Comparison of ENCODE assay signal across 20 mouse cellular contexts in genomic region chr11:17106936-17107335, GRCm38 (mm10). TPM values are rescaled to one million over a fixed set of nuclear protein-coding genes. Genes with fewer than 3 reads are reported as not detected.
DNase-seq lines count a peak whose midpoint lies in the region; TF ChIP-seq lines count a peak whose summit lies in the region.
"Had no signal": no experiment of that assay in that cellular context is flagged by ENCODE, and none has a peak within 500 bp of the region (broad histone marks: within the 10 kb centered on the region; RNA-seq: fewer than 3 reads in every experiment).

No protein-coding gene starts in this region.

- no peak overlapping the region for H3K4me3 ChIP-seq in limb, embryonic 10.5 days
- no peak overlapping the region for H3K4me3 ChIP-seq in lung, adult 2 months (replicated peaks; ENCODE audit: extremely low read depth, low read depth, low read length)
- H3K4me3 ChIP-seq: forebrain, embryonic 12.5 days; gastrocnemius, adult 2 months; hindbrain, embryonic 12.5 days; limb, embryonic 13.5 days; liver, embryonic 13.5 days; midbrain, embryonic 10.5 days had no signal

- WGBS in limb, embryonic 10.5 days: 91% methylated on average over 5 of the region's 5 CpGs
- WGBS in lung, adult 2 months: 79% methylated on average over 5 of the region's 5 CpGs

- intact Hi-C loops in left cerebral cortex, postnatal 36 days (cut with DNase I): no loop called here

- TF ChIP-seq POLR2A in lung, adult 2 months (IDR thresholded peaks at IDR 0.05; ENCODE audit: borderline replicate concordance, extremely low read depth, low read depth, low read length): no peak

- no peaks in the 10 kb centered on the region for H3K36me3 ChIP-seq in limb, embryonic 10.5 days
- H3K36me3 ChIP-seq: forebrain, embryonic 12.5 days; hindbrain, embryonic 12.5 days; limb, embryonic 13.5 days; liver, embryonic 13.5 days; midbrain, embryonic 10.5 days had no signal

- peak; percentile 87 for DNase-seq in brain, adult 2 months (ENCODE audit: low read depth, low spot score)
- DNase-seq in layer of hippocampus, adult 18-20 months (ENCODE audit: low spot score in 2 of 2): peak; percentile 77 to 91
- DNase-seq in layer of hippocampus, postnatal 36 days: peak; percentile 58 to 70
- peak; percentile 61 to 64 for DNase-seq in left cerebral cortex, postnatal 36 days (ENCODE audit: low spot score in 2 of 2)
- no peak for DNase-seq in heart, adult 11 months
- no peak for DNase-seq in limb, embryonic 10.5 days (ENCODE audit: low spot score)
- DNase-seq in ovary, postnatal 10 days (ENCODE audit: low spot score): no peak
- DNase-seq in lung, adult 2 months: no peak
- DNase-seq: adrenal gland, postnatal 36 days; B cell, adult 2 months; cerebellum, adult 18-20 months; gastrocnemius, adult 2 months; heart, postnatal 10 days; liver, embryonic 13.5 days; thymus, postnatal 14 days had no signal

- H3K27me3 ChIP-seq in limb, embryonic 10.5 days (ENCODE audit: low read depth, poor library complexity, severe bottlenecking): no peaks in the 10 kb centered on the region
- H3K27me3 ChIP-seq: forebrain, embryonic 12.5 days; hindbrain, embryonic 12.5 days; limb, embryonic 13.5 days; liver, embryonic 13.5 days had no signal

- no peak for TF ChIP-seq CTCF in lung, adult 2 months (IDR thresholded peaks at IDR 0.05; ENCODE audit: insufficient read depth, low read length)

- no peaks in the 10 kb centered on the region for H3K9me3 ChIP-seq in limb, embryonic 10.5 days (replicated peaks)
- H3K9me3 ChIP-seq: forebrain, embryonic 12.5 days; hindbrain, embryonic 12.5 days; liver, embryonic 13.5 days had no signal

- H3K4me1 ChIP-seq in limb, embryonic 10.5 days: no peaks in the 10 kb centered on the region
- H3K4me1 ChIP-seq in lung, adult 2 months (ENCODE audit: control insufficient read depth, insufficient read depth, low read length): no peaks in the 10 kb centered on the region
- H3K4me1 ChIP-seq: forebrain, embryonic 12.5 days; hindbrain, embryonic 12.5 days; limb, embryonic 13.5 days; liver, embryonic 13.5 days; midbrain, embryonic 10.5 days had no signal

- no peak overlapping the region for H3K27ac ChIP-seq in limb, embryonic 10.5 days
- H3K27ac ChIP-seq: forebrain, embryonic 12.5 days; gastrocnemius, adult 2 months; hindbrain, embryonic 12.5 days; limb, embryonic 13.5 days; liver, embryonic 13.5 days; macrophage; midbrain, embryonic 10.5 days had no signal

RNA-seq across cellular contexts. Expression of gene Ppp3r1, which starts 52.1 kb away (rescaled TPM):
- 100 to 1,000 TPM; 880 to 937 TPM for total RNA-seq in layer of hippocampus, adult 18-20 months (2021)
- 1,000 to 10,000 TPM in 1 of 2 experiments, 100 to 1,000 TPM in 1; 907 to 1,012 TPM for total RNA-seq in layer of hippocampus, postnatal 36 days (2021)
- 100 to 1,000 TPM; 705 to 781 TPM for total RNA-seq in left cerebral cortex, postnatal 36 days (2021)
- 69.3 and 74.8 TPM in 2 replicates for polyA plus RNA-seq in limb, embryonic 10.5 days (2016; fragmentation: Nextera tagmentation; extraction: Ambion mirVana)
- polyA plus RNA-seq in lung, adult 2 months (2012; rRNA removed): 29.8 and 56.3 TPM in 2 replicates

RNA-seq across cellular contexts. Expression of gene Plek, which starts 54.8 kb away (rescaled TPM):
- 1 to 10 TPM; 5.8 to 6.5 TPM for total RNA-seq in layer of hippocampus, adult 18-20 months (2021)
- total RNA-seq in layer of hippocampus, postnatal 36 days (2021): 1 to 10 TPM; 4.7 to 5.7 TPM
- total RNA-seq in left cerebral cortex, postnatal 36 days (2021): 1 to 10 TPM; 6.0 to 7.6 TPM
- 3.4 TPM in 2 replicates for polyA plus RNA-seq in limb, embryonic 10.5 days (2016; fragmentation: Nextera tagmentation; extraction: Ambion mirVana)
- 3.4 and 7.0 TPM in 2 replicates for polyA plus RNA-seq in lung, adult 2 months (2012; rRNA removed)

RNA-seq across cellular contexts. Expression of gene Cnrip1, which starts 55.5 kb away (rescaled TPM):
- 100 to 1,000 TPM; 111 to 113 TPM for total RNA-seq in layer of hippocampus, adult 18-20 months (2021)
- total RNA-seq in layer of hippocampus, postnatal 36 days (2021): 100 to 1,000 TPM; 117 to 126 TPM
- total RNA-seq in left cerebral cortex, postnatal 36 days (2021): 100 to 1,000 TPM in 1 of 2 experiments, 10 to 100 TPM in 1; 99.5 to 105 TPM
- 7.9 and 9.7 TPM in 2 replicates for polyA plus RNA-seq in limb, embryonic 10.5 days (2016; fragmentation: Nextera tagmentation; extraction: Ambion mirVana)
- polyA plus RNA-seq in lung, adult 2 months (2012; rRNA removed): 15.6 and 16.7 TPM in 2 replicates

Comparison
In these comparisons a context has a peak if more than half of its experiments do, and no peak if none do; other contexts are left out.
1. DNase-seq: peak in brain, adult 2 months (single experiment), layer of hippocampus, adult 18-20 months (2 of 2), layer of hippocampus, postnatal 36 days (2 of 2) and left cerebral cortex, postnatal 36 days (2 of 2); none in heart, adult 11 months (single experiment), limb, embryonic 10.5 days (single experiment), ovary, postnatal 10 days (single experiment) and lung, adult 2 months (single experiment).